Mouse (Mus musculus): ENCODE data around the gene Col6a1.

DNA sequence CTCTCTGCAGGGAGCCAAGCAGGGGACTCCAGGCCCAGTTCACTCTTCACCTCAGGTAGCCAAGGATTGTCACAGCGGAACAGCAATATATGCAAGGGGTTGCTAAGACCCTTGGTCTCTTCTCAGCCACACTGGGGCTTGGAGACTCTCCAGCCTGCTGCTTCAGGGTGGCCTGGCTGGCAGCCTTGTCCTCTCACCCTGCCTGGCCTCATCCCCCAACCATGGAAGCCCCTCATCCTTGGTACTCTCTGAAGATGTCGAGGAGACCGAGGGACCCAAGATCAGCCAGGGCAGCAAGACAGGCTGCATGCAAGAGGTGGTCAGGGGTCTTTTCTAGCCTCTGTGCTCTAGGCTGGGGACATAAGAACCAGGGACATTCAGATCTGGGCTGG lies 7.7 kb upstream of the Col6a1 start:
- no peak for TF ChIP-seq EP300 (IDR thresholded peaks at IDR 0.05; ENCODE audit: low read depth)
- no peak for TF ChIP-seq CTCF (IDR thresholded peaks at IDR 0.05; ENCODE audit: low read depth)
